Mouse (Mus musculus): Measurements from ENCODE around the gene Timd4. TPM values are rescaled to one million over a fixed set of nuclear protein-coding genes. Genes with fewer than 3 reads are reported as not detected.

Gene Timd4
- polyA plus RNA-seq (2012; fragmentation: generic; extraction: Trizol): not detected

DNA sequence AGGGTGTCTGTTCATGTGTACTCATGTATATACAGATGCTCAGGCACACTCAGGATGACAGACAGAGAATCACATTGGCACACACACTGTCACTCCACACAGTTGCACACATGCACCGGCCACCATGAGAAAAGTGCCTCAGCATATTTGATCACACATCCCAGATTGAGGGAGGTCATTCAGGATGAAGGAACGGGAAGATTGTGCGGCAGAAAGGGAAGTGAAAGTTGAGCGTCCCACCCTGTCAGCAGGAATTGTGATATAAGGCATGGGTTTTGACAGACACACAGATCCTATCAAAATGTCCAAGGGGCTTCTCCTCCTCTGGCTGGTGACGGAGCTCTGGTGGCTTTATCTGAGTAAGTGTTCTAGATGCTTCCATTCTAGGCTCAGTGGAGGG is at the start of gene Timd4:
Timd4 (plus strand) TSS at position 290 of the 400 bp plus-strand sequence.
- H3K4me3 ChIP-seq: no peak within 1 kb of the TSS
- no peak within 1 kb of the TSS for H3K4me2 ChIP-seq (ENCODE audit: low read depth)
- H3K79me2 ChIP-seq (ENCODE audit: control insufficient read depth, insufficient read depth): no peaks in the 10 kb centered on the region
- H3ac ChIP-seq (ENCODE audit: control insufficient read depth, insufficient read length): no peak within 1 kb of the TSS
- TF ChIP-seq MAX (IDR thresholded peaks at IDR 0.05; ENCODE audit: low read depth): no peak
- no peaks in the 10 kb centered on the region for H3K27me3 ChIP-seq (ENCODE audit: control insufficient read depth, insufficient read depth, insufficient read length)
- no peaks in the 10 kb centered on the region for H3K36me3 ChIP-seq (ENCODE audit: control insufficient read depth, insufficient read depth)

DNA sequence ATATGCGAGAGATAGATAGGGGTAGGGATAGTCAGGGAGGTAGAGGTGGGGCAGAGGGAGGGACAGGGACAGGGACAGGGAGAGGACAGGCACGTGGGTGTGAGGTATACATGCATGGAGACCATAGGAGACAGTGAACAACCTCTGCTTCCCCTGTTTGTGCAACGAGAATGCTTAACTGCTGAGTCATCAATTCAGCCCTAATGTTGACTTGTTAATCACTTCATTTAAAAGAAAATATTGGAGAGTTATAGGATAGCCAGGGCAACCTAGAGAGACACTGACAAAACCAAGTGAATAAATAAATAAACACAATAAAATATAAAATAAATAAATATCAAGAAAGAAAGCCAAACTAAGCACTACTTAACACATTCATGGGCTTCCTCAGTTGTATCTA is 33.7 kb upstream of the Timd4 start:
- TF ChIP-seq REST (IDR thresholded peaks at IDR 0.05; ENCODE audit: insufficient read depth, insufficient read length) (no peak), USF1 (IDR thresholded peaks at IDR 0.05; ENCODE audit: low read depth) (no peak), POLR2A (IDR thresholded peaks at IDR 0.05; ENCODE audit: insufficient read length, low read depth) (no peak)
- H3K79me2 ChIP-seq (ENCODE audit: control insufficient read depth, insufficient read depth): no peaks in the 10 kb centered on the region
- H3K4me3 ChIP-seq: no peak overlapping the region
- no peaks in the 10 kb centered on the region for H3K36me3 ChIP-seq (ENCODE audit: control insufficient read depth, insufficient read depth)
- no peak overlapping the region for H3ac ChIP-seq (ENCODE audit: control insufficient read depth, insufficient read length)
- H3K27me3 ChIP-seq (ENCODE audit: control insufficient read depth, insufficient read depth, insufficient read length): no peaks in the 10 kb centered on the region
- H3K4me2 ChIP-seq (ENCODE audit: low read depth): no peak overlapping the region

DNA sequence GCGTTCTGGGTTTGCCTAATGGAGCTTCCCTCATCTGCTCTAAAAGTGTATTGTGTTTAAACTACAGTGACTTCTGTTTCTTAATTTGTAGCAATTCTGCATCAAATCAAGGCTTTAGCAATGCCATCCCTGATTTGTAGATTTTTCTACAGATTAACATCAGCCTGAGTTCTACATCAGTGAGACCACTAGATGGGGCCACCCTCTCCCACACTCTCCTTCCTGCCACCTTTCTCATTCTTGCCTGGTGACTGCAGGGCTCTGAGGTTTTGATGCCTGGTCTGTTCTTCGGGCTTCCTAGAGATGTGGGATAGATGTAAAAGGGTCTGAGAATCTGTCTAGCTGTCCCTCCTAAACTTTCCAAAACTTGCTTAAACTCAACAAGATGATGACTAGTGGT is 30.8 kb upstream of the Timd4 start:
- H3ac ChIP-seq (ENCODE audit: control insufficient read depth, insufficient read length): no peak overlapping the region
- no peaks in the 10 kb centered on the region for H3K79me2 ChIP-seq (ENCODE audit: control insufficient read depth, insufficient read depth)
- H3K4me3 ChIP-seq: no peak overlapping the region
- H3K4me2 ChIP-seq (ENCODE audit: low read depth): no peak overlapping the region
- no peaks in the 10 kb centered on the region for H3K36me3 ChIP-seq (ENCODE audit: control insufficient read depth, insufficient read depth)
- no peaks in the 10 kb centered on the region for H3K27me3 ChIP-seq (ENCODE audit: control insufficient read depth, insufficient read depth, insufficient read length)
- TF ChIP-seq SRF (IDR thresholded peaks at IDR 0.05; ENCODE audit: control insufficient read depth, insufficient read length, low read depth): no peak
- TF ChIP-seq TCF12 (IDR thresholded peaks at IDR 0.05; ENCODE audit: insufficient read depth, poor library complexity, severe bottlenecking): no peak
- TF ChIP-seq POLR2AphosphoS2 (IDR thresholded peaks at IDR 0.05; ENCODE audit: insufficient read length, low read depth): no peak
- TF ChIP-seq USF1 (IDR thresholded peaks at IDR 0.05; ENCODE audit: low read depth): no peak
- no peak for TF ChIP-seq CEBPB (IDR thresholded peaks at IDR 0.05; ENCODE audit: insufficient read depth, poor library complexity, severe bottlenecking)
- no peak for TF ChIP-seq MAX (IDR thresholded peaks at IDR 0.05; ENCODE audit: low read depth)

DNA sequence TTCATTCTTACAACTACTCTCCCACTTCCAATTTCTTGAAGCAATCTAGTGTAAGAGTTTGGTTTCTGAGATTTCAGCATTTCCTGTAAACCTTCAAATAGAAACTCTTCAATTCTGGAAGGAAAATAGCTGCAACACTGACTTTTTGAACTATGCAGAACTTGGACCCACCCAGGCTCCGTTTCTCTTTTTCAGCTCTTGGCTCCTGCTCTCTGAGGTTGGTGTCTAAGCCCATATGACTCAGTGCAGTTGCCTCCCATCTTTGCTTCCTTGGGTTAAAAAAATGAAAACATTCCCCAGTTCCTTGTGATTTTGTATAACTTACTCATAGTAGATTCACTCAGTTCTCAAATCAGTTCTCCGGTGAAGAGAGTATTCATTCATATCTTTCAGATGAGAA is 6.2 kb upstream of the Timd4 start:
- Histone ChIP-seq H3ac (ENCODE audit: control insufficient read depth, insufficient read length) (no peak overlapping the region), H3K79me2 (ENCODE audit: control insufficient read depth, insufficient read depth) (no peaks in the 10 kb centered on the region), H3K36me3 (ENCODE audit: control insufficient read depth, insufficient read depth) (no peaks in the 10 kb centered on the region), H3K4me2 (ENCODE audit: low read depth) (no peak overlapping the region), H3K27me3 (ENCODE audit: control insufficient read depth, insufficient read depth, insufficient read length) (no peaks in the 10 kb centered on the region), H3K4me3 (no peak overlapping the region)
- no peak for TF ChIP-seq CEBPB (IDR thresholded peaks at IDR 0.05; ENCODE audit: insufficient read depth, poor library complexity, severe bottlenecking)
- TF ChIP-seq MYOD1 (IDR thresholded peaks at IDR 0.05; ENCODE audit: control insufficient read depth in 1 of 3, insufficient read length in 2 of 3, low read depth in 2 of 3): no peak
- TF ChIP-seq MAX (IDR thresholded peaks at IDR 0.05; ENCODE audit: low read depth): no peak
- TF ChIP-seq MYOG (IDR thresholded peaks at IDR 0.05; ENCODE audit: control insufficient read depth in 1 of 3, insufficient read depth in 1 of 3, insufficient read length in 2 of 3, low read depth in 2 of 3): no peak
- TF ChIP-seq E2F4 (IDR thresholded peaks at IDR 0.05; ENCODE audit: insufficient read depth): no peak
- TF ChIP-seq TCF12 (IDR thresholded peaks at IDR 0.05; ENCODE audit: insufficient read depth, poor library complexity, severe bottlenecking): no peak
- no peak for TF ChIP-seq USF1 (IDR thresholded peaks at IDR 0.05; ENCODE audit: low read depth)
- TF ChIP-seq POLR2A (IDR thresholded peaks at IDR 0.05; ENCODE audit: insufficient read length, low read depth): no peak
- no peak for TF ChIP-seq POLR2AphosphoS2 (IDR thresholded peaks at IDR 0.05; ENCODE audit: insufficient read length, low read depth)
- TF ChIP-seq TCF3 (IDR thresholded peaks at IDR 0.05; ENCODE audit: insufficient read length, low read depth): no peak
- TF ChIP-seq SRF (IDR thresholded peaks at IDR 0.05; ENCODE audit: control insufficient read depth, insufficient read length, low read depth): no peak
- TF ChIP-seq REST (IDR thresholded peaks at IDR 0.05; ENCODE audit: insufficient read depth, insufficient read length): no peak

DNA sequence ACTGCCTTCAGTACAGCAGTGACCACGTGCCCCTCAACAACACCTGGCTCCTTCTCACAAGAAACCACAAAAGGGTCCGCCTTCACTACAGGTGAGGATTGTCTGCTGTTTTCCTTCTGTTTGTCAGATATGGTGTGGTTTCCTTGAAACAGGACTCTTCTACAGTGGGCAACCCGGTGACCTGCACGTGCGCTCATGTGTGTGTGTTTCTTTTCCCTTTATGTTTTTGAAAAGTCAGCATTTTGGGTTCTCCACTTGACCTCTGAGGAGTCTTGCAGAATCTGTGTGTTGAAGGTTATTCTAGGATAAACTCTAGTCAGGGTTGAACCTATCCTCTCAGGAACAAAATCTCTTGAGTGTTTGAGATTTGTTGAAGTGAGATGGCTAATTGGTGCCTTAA is 7.1 kb downstream of the Timd4 start:
- TF ChIP-seq CEBPB (IDR thresholded peaks at IDR 0.05; ENCODE audit: insufficient read depth, poor library complexity, severe bottlenecking) (no peak), MYOD1 (IDR thresholded peaks at IDR 0.05; ENCODE audit: control insufficient read depth in 1 of 3, insufficient read length in 2 of 3, low read depth in 2 of 3) (no peak), MAX (IDR thresholded peaks at IDR 0.05; ENCODE audit: low read depth) (no peak), REST (IDR thresholded peaks at IDR 0.05; ENCODE audit: insufficient read depth, insufficient read length) (no peak), USF1 (IDR thresholded peaks at IDR 0.05; ENCODE audit: low read depth) (no peak)
- H3K4me3 ChIP-seq: no peak overlapping the region
- H3K36me3 ChIP-seq (ENCODE audit: control insufficient read depth, insufficient read depth): no peaks in the 10 kb centered on the region
- H3K4me2 ChIP-seq (ENCODE audit: low read depth): no peak overlapping the region
- no peak overlapping the region for H3ac ChIP-seq (ENCODE audit: control insufficient read depth, insufficient read length)
- H3K27me3 ChIP-seq (ENCODE audit: control insufficient read depth, insufficient read depth, insufficient read length): no peaks in the 10 kb centered on the region
- H3K79me2 ChIP-seq (ENCODE audit: control insufficient read depth, insufficient read depth): no peaks in the 10 kb centered on the region

DNA sequence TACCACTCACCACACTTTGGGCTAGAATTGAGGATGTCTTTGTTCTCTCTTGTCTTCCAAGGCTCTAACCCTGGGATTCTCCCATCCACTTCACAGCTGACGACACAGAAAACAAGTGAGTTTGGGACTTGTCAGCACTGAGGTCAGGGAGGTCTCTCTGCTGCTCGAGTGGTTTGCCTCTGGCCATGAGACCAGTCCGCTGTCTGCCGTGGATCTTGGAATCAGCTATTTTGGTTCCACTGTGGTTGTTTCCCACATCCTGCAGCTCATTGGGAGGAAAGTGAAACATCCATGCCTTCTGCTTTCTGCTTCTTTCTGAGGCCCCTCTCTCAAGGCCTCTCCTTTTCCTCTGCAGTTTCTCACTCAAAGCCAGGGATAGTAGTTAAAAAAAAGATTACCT is 9.3 kb downstream of the Timd4 start:
- TF ChIP-seq USF1 (IDR thresholded peaks at IDR 0.05; ENCODE audit: low read depth) (no peak), TCF3 (IDR thresholded peaks at IDR 0.05; ENCODE audit: insufficient read length, low read depth) (no peak), SRF (IDR thresholded peaks at IDR 0.05; ENCODE audit: control insufficient read depth, insufficient read length, low read depth) (no peak), E2F4 (IDR thresholded peaks at IDR 0.05; ENCODE audit: insufficient read depth) (no peak), POLR2A (IDR thresholded peaks at IDR 0.05; ENCODE audit: insufficient read length, low read depth) (no peak), CEBPB (IDR thresholded peaks at IDR 0.05; ENCODE audit: insufficient read depth, poor library complexity, severe bottlenecking) (no peak), POLR2AphosphoS2 (IDR thresholded peaks at IDR 0.05; ENCODE audit: insufficient read length, low read depth) (no peak), TCF12 (IDR thresholded peaks at IDR 0.05; ENCODE audit: insufficient read depth, poor library complexity, severe bottlenecking) (no peak), MYOD1 (IDR thresholded peaks at IDR 0.05; ENCODE audit: control insufficient read depth in 1 of 3, insufficient read length in 2 of 3, low read depth in 2 of 3) (no peak), MAX (IDR thresholded peaks at IDR 0.05; ENCODE audit: low read depth) (no peak), REST (IDR thresholded peaks at IDR 0.05; ENCODE audit: insufficient read depth, insufficient read length) (no peak), MYOG (IDR thresholded peaks at IDR 0.05; ENCODE audit: control insufficient read depth in 1 of 3, insufficient read depth in 1 of 3, insufficient read length in 2 of 3, low read depth in 2 of 3) (no peak)
- Histone ChIP-seq H3K27me3 (ENCODE audit: control insufficient read depth, insufficient read depth, insufficient read length) (no peaks in the 10 kb centered on the region), H3K4me3 (no peak overlapping the region), H3ac (ENCODE audit: control insufficient read depth, insufficient read length) (no peak overlapping the region), H3K79me2 (ENCODE audit: control insufficient read depth, insufficient read depth) (no peaks in the 10 kb centered on the region), H3K36me3 (ENCODE audit: control insufficient read depth, insufficient read depth) (no peaks in the 10 kb centered on the region), H3K4me2 (ENCODE audit: low read depth) (no peak overlapping the region)

All from myocyte (in vitro differentiated cells).